14 mouse cellular contexts compared by ENCODE assay signal in the genomic region with DNA sequence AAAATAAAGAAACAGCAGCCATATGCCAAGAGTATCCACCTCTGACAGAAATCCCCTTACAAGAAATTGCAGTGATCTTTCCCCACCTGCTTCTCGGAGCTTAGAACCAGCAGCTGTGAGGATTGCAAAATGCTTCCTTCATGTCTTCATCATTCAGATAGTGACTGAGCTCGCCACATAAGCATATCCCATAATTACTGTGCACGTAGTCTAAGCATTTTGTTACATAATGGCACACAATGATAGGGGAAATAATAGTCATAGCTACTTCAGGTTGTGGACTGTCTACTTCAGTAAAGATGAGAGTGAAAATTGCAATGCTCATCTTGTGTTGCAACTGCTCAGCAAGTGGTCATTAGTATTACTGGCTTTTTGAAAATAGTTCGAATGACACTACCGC.
"Had no signal": no experiment of that assay in that cellular context is flagged by ENCODE, and none has a peak within 500 bp of the region (broad histone marks: within the 10 kb centered on the region; RNA-seq: fewer than 3 reads in every experiment).

No protein-coding gene starts in this region.

- H3K27ac ChIP-seq: kidney, embryonic 15.5 days; limb, embryonic 10.5 days; liver, embryonic 15.5 days; macrophage; midbrain, embryonic 13.5 days; neural tube, embryonic 12.5 days; stomach, postnatal 0 days had no signal

- H3K36me3 ChIP-seq: kidney, embryonic 15.5 days; limb, embryonic 10.5 days; liver, embryonic 15.5 days; midbrain, embryonic 13.5 days; neural tube, embryonic 12.5 days had no signal

- H3K27me3 ChIP-seq: kidney, embryonic 15.5 days; liver, embryonic 15.5 days; midbrain, embryonic 13.5 days; neural tube, embryonic 12.5 days had no signal

- H3K4me3 ChIP-seq: kidney, embryonic 15.5 days; limb, embryonic 10.5 days; liver, embryonic 15.5 days; midbrain, embryonic 13.5 days; myocyte; neural tube, embryonic 12.5 days had no signal

- H3K9me3 ChIP-seq: kidney, embryonic 15.5 days; limb, embryonic 10.5 days; liver, embryonic 15.5 days; midbrain, embryonic 13.5 days; neural tube, embryonic 12.5 days had no signal

- H3K9ac ChIP-seq: kidney, embryonic 15.5 days; liver, embryonic 15.5 days; lung, embryonic 14.5 days; midbrain, embryonic 13.5 days; neural tube, embryonic 12.5 days had no signal

- H3K4me1 ChIP-seq: kidney, embryonic 15.5 days; liver, embryonic 15.5 days had no signal

- DNase-seq: kidney, adult 2 months; kidney, postnatal 14 days; lung, embryonic 14.5 days; lung, postnatal 14 days; thymus, postnatal 4 days had no signal

- H3K4me2 ChIP-seq: kidney, embryonic 15.5 days; liver, embryonic 11.5 days; liver, embryonic 15.5 days; lung, embryonic 14.5 days; midbrain, embryonic 13.5 days; neural tube, embryonic 12.5 days had no signal

- ATAC-seq: midbrain, embryonic 13.5 days had no signal
